Mouse (Mus musculus): ENCODE results near the gene Naxd.

- TF ChIP-seq POLR2A (IDR thresholded peaks at IDR 0.05; ENCODE audit: borderline replicate concordance, insufficient read depth, low read length) (no peak), CTCF (IDR thresholded peaks at IDR 0.05; ENCODE audit: borderline replicate concordance, insufficient read depth, low read depth, low read length) (no peak)
Observed at GRCm38 (mm10) chr8:11462641-11463040, 34.7 kb upstream of the Naxd start.
